Mouse (Mus musculus): ENCODE results near the gene Spata25. TPM values are rescaled to one million over a fixed set of nuclear protein-coding genes. Genes with fewer than 3 reads are reported as not detected.
A peak's percentile ranks its signal among the peaks of the same experiment; 100 is the strongest.
"Not testable (repeated sequence)": the region's sequence is repeated elsewhere in the genome, so short reads cannot be mapped to it uniquely, and the experiment has no call there.

The Spata25 gene
- polyA plus RNA-seq (2015; fragmentation: Nextera tagmentation; extraction: Ambion mirVana), result not detected in 2 replicates

GRCm38 (mm10) chr2:164828437-164828836 is at the start of gene Spata25:
Spata25 (minus strand) TSS chr2:164828537.
- H3K27ac ChIP-seq, result no peak within 1 kb of the TSS
- no peaks in the 10 kb centered on the region for H3K9me3 ChIP-seq (replicated peaks)
- H3K4me2 ChIP-seq, result no peak within 1 kb of the TSS
- no peak within 1 kb of the TSS for H3K4me3 ChIP-seq
- no peak within 1 kb of the TSS for H3K9ac ChIP-seq
- H3K36me3 ChIP-seq (ENCODE audit: poor library complexity, severe bottlenecking), result peaks cover 46% of the 10 kb centered on the region
- ATAC-seq, result no peak
- 88% methylated on average over 6 of the region's 6 CpGs for WGBS
- peaks cover 20% of the 10 kb centered on the region for H3K4me1 ChIP-seq
- no peaks in the 10 kb centered on the region for H3K27me3 ChIP-seq

GRCm38 (mm10) chr2:164877376-164878215 is 49.3 kb upstream of the Spata25 start:
- WGBS, result 79% methylated on average over 11 of the region's 11 CpGs
- ATAC-seq; H3K36me3 ChIP-seq (ENCODE audit: poor library complexity, severe bottlenecking); H3K27me3 ChIP-seq; H3K9me3 ChIP-seq (replicated peaks); H3K9ac ChIP-seq; H3K27ac ChIP-seq: not testable (repeated sequence)
- H3K4me1 ChIP-seq, result peaks cover 28% of the 10 kb centered on the region
- H3K4me2 ChIP-seq, result peak overlapping the region; percentile 98
- H3K4me3 ChIP-seq, result peak overlapping the region; percentile 90

GRCm38 (mm10) chr2:164875648-164876047 is 47.3 kb upstream of the Spata25 start:
- H3K27me3 ChIP-seq; ATAC-seq; H3K36me3 ChIP-seq (ENCODE audit: poor library complexity, severe bottlenecking); H3K9ac ChIP-seq; H3K4me3 ChIP-seq; H3K27ac ChIP-seq; H3K9me3 ChIP-seq (replicated peaks); H3K4me2 ChIP-seq: not testable (repeated sequence)
- peaks cover 21% of the 10 kb centered on the region for H3K4me1 ChIP-seq
- WGBS, result 57% methylated on average over 2 of the region's 2 CpGs

GRCm38 (mm10) chr2:164874239-164874769 is 46.0 kb upstream of the Spata25 start:
- WGBS, result 35% methylated on average over 1 of the region's 1 CpGs
- Histone ChIP-seq H3K36me3 (ENCODE audit: poor library complexity, severe bottlenecking) (peaks cover 5% of the 10 kb centered on the region; the same call in 1 of the 2 replicates), H3K4me3 (no peak overlapping the region), H3K4me1 (peaks cover 15% of the 10 kb centered on the region), H3K27me3 (no peaks in the 10 kb centered on the region), H3K27ac (0 out of 2 replicates have a peak overlapping the region, but pooled peaks have one; percentile 40), H3K4me2 (no peak overlapping the region), H3K9ac (no peak overlapping the region), H3K9me3 (replicated peaks) (no peaks in the 10 kb centered on the region)
- no peak for ATAC-seq

GRCm38 (mm10) chr2:164873621-164874020 is 45.3 kb upstream of the Spata25 start:
- H3K4me3 ChIP-seq, result no peak overlapping the region
- H3K4me2 ChIP-seq, result no peak overlapping the region
- H3K36me3 ChIP-seq (ENCODE audit: poor library complexity, severe bottlenecking), result peaks cover 5% of the 10 kb centered on the region; the same call in 1 of the 2 replicates
- H3K27me3 ChIP-seq, result no peaks in the 10 kb centered on the region
- no peak overlapping the region for H3K9ac ChIP-seq
- H3K4me1 ChIP-seq, result peaks cover 14% of the 10 kb centered on the region
- H3K9me3 ChIP-seq (replicated peaks), result no peaks in the 10 kb centered on the region
- no peak for ATAC-seq
- 81% methylated on average over 3 of the region's 3 CpGs for WGBS
- H3K27ac ChIP-seq, result no peak overlapping the region

GRCm38 (mm10) chr2:164871602-164872303 is 43.4 kb upstream of the Spata25 start:
- H3K9ac ChIP-seq, result no peak overlapping the region
- H3K4me1 ChIP-seq, result no peaks in the 10 kb centered on the region
- no peak overlapping the region for H3K27ac ChIP-seq
- 54% methylated on average over 6 of the region's 6 CpGs for WGBS
- H3K36me3 ChIP-seq (ENCODE audit: poor library complexity, severe bottlenecking), result no peaks in the 10 kb centered on the region
- H3K9me3 ChIP-seq (replicated peaks), result no peaks in the 10 kb centered on the region
- ATAC-seq, result no peak
- no peak overlapping the region for H3K4me3 ChIP-seq
- H3K4me2 ChIP-seq, result no peak overlapping the region
- H3K27me3 ChIP-seq, result no peaks in the 10 kb centered on the region

GRCm38 (mm10) chr2:164868491-164868890 is 40.2 kb upstream of the Spata25 start:
- no peak overlapping the region for H3K9ac ChIP-seq
- no peak overlapping the region for H3K4me2 ChIP-seq
- no peaks in the 10 kb centered on the region for H3K9me3 ChIP-seq (replicated peaks)
- no peaks in the 10 kb centered on the region for H3K27me3 ChIP-seq
- no peak overlapping the region for H3K4me3 ChIP-seq
- no peak overlapping the region for H3K27ac ChIP-seq
- H3K36me3 ChIP-seq (ENCODE audit: poor library complexity, severe bottlenecking), result no peaks in the 10 kb centered on the region
- 80% methylated on average over 7 of the region's 7 CpGs for WGBS
- H3K4me1 ChIP-seq, result no peaks in the 10 kb centered on the region
- no peak for ATAC-seq

- H3K4me3 ChIP-seq, result no peak overlapping the region
- H3K4me1 ChIP-seq, result peaks cover under 1% of the 10 kb centered on the region; the same call in 1 of the 2 replicates
- no peaks in the 10 kb centered on the region for H3K9me3 ChIP-seq (replicated peaks)
- no peak overlapping the region for H3K9ac ChIP-seq
- H3K4me2 ChIP-seq, result no peak overlapping the region
- 91% methylated on average over 7 of the region's 7 CpGs for WGBS
- H3K27ac ChIP-seq, result no peak overlapping the region
- ATAC-seq, result no peak
- H3K27me3 ChIP-seq, result no peaks in the 10 kb centered on the region
- H3K36me3 ChIP-seq (ENCODE audit: poor library complexity, severe bottlenecking), result no peaks in the 10 kb centered on the region
These were observed 39.2 kb upstream of the Spata25 start for GRCm38 (mm10) chr2:164867566-164867965.

- H3K4me2 ChIP-seq, result no peak overlapping the region
- no peak overlapping the region for H3K9ac ChIP-seq
- no peak for ATAC-seq
- peaks cover 7% of the 10 kb centered on the region for H3K4me1 ChIP-seq
- H3K9me3 ChIP-seq (replicated peaks), result no peaks in the 10 kb centered on the region
- H3K27me3 ChIP-seq, result no peaks in the 10 kb centered on the region
- 67% methylated on average over 16 of the region's 16 CpGs for WGBS
- H3K36me3 ChIP-seq (ENCODE audit: poor library complexity, severe bottlenecking), result no peaks in the 10 kb centered on the region
- no peak overlapping the region for H3K27ac ChIP-seq
- no peak overlapping the region for H3K4me3 ChIP-seq
These were observed 38.6 kb upstream of the Spata25 start for GRCm38 (mm10) chr2:164866741-164867551.

- no peak overlapping the region for H3K9ac ChIP-seq
- H3K36me3 ChIP-seq (ENCODE audit: poor library complexity, severe bottlenecking), result no peaks in the 10 kb centered on the region
- no peak overlapping the region for H3K4me3 ChIP-seq
- no peak overlapping the region for H3K27ac ChIP-seq
- H3K4me2 ChIP-seq, result no peak overlapping the region
- no peak for ATAC-seq
- peaks cover 10% of the 10 kb centered on the region for H3K4me1 ChIP-seq
- whole genome bisulfite sequencing, result 87% methylated on average over 4 of the region's 4 CpGs
- H3K9me3 ChIP-seq (replicated peaks), result no peaks in the 10 kb centered on the region
- H3K27me3 ChIP-seq, result peaks cover 3% of the 10 kb centered on the region
These were observed 36.3 kb upstream of the Spata25 start for GRCm38 (mm10) chr2:164864593-164864992.

GRCm38 (mm10) chr2:164863411-164863810 is 35.1 kb upstream of the Spata25 start:
- not testable (repeated sequence) for H3K27ac ChIP-seq; H3K4me1 ChIP-seq; H3K9me3 ChIP-seq (replicated peaks); H3K4me3 ChIP-seq; H3K4me2 ChIP-seq; H3K9ac ChIP-seq; H3K36me3 ChIP-seq (ENCODE audit: poor library complexity, severe bottlenecking); ATAC-seq
- 92% methylated on average over 9 of the region's 9 CpGs for WGBS
- peaks cover 14% of the 10 kb centered on the region for H3K27me3 ChIP-seq
